Mouse (Mus musculus) limb, embryonic 15.5 days (tissue): ENCODE measurements around the gene Pigp. TPM values are rescaled to one million over a fixed set of nuclear protein-coding genes. Genes with fewer than 3 reads are reported as not detected.

ENCODE experiments used
- ATAC-seq: fragments of 200-750 bp; cut with Nextera tagmentation; 2 replicates; pipeline ENCODE4 v1.8.0; 2017; ENCODE audit warnings: low read depth, moderate TSS enrichment; ENCODE audit not compliant: insufficient number of reproducible peaks, low FRiP score, low TSS enrichment
- H3K27ac ChIP-seq: fragments of 300-500 bp; sonication (generic); 2 replicates; pipeline ENCODE4 v1.5.1; 2015; ENCODE audit warnings: moderate library complexity, mild to moderate bottlenecking, inconsistent platforms
- H3K27me3 ChIP-seq: fragments of 300-500 bp; sonication (generic); 2 replicates; pipeline ENCODE4 v1.6.1; 2015; ENCODE audit warnings: inconsistent platforms
- H3K36me3 ChIP-seq: fragments of 300-500 bp; sonication (generic); 2 replicates; pipeline ENCODE4 v1.6.1; 2015; ENCODE audit warnings: inconsistent platforms
- H3K4me1 ChIP-seq: fragments of 300-500 bp; sonication (generic); 2 replicates; pipeline ENCODE4 v1.6.1; 2015; ENCODE audit warnings: inconsistent platforms
- H3K4me2 ChIP-seq: fragments of 300-500 bp; sonication (generic); 2 replicates; pipeline ENCODE4 v1.6.1; 2015; ENCODE audit warnings: mild to moderate bottlenecking, inconsistent platforms
- H3K4me3 ChIP-seq: fragments of 300-500 bp; sonication (generic); 2 replicates; pipeline ENCODE4 v1.5.1; 2015; ENCODE audit warnings: mild to moderate bottlenecking, inconsistent platforms
- H3K9ac ChIP-seq: fragments of 300-500 bp; sonication (generic); 2 replicates; pipeline ENCODE4 v1.6.1; 2015; ENCODE audit warnings: inconsistent platforms
- H3K9me3 ChIP-seq: fragments of 300-500 bp; sonication (generic); 2 replicates; pipeline ENCODE4 v1.6.1; 2016; ENCODE audit warnings: inconsistent platforms
- WGBS: fragments of 180-500 bp; shearing (Covaris S2); methylation state at CpG from one replicate; pipeline ENCODE4 v1.1.7; 2015; 5-methylcytosine and 5-hydroxymethylcytosine counted together
- polyA plus RNA-seq: library from polyadenylated mRNA; unstranded; fragments of >200 nt; fragmentation: Nextera tagmentation; extraction: Ambion mirVana; gene quantifications from 2 replicates; pipeline ENCODE4 v1.2.1, GENCODE M21; 2015

Pigp gene
- 109 and 128 TPM in 2 replicates for polyA plus RNA-seq

GRCm38 (mm10) chr16:94371301-94371931 is at the start of gene Pigp:
Gene Pigp, minus strand, starts transcription at chr16:94371842.
- Histone ChIP-seq H3K9me3 (no peaks in the 10 kb centered on the region), H3K27me3 (no peaks in the 10 kb centered on the region), H3K4me3 (peak within 1 kb of the TSS; percentile 99), H3K36me3 (peaks cover 2% of the 10 kb centered on the region; the same call in 1 of the 2 replicates), H3K27ac (peak within 1 kb of the TSS; percentile 98), H3K9ac (peak within 1 kb of the TSS; percentile 94), H3K4me1 (peaks cover 14% of the 10 kb centered on the region), H3K4me2 (peak within 1 kb of the TSS; percentile 67)
- WGBS = under 1% methylated on average over 39 of the region's 43 CpGs
- peak; percentile 82 for ATAC-seq

GRCm38 (mm10) chr16:94420498-94420897 is 48.9 kb upstream of the Pigp start:
- H3K4me2 ChIP-seq = no peak overlapping the region
- ATAC-seq = no peak
- H3K9ac ChIP-seq = no peak overlapping the region
- no peak overlapping the region for H3K4me3 ChIP-seq
- H3K36me3 ChIP-seq = peaks cover 76% of the 10 kb centered on the region
- no peaks in the 10 kb centered on the region for H3K27me3 ChIP-seq
- H3K4me1 ChIP-seq = no peaks in the 10 kb centered on the region
- H3K27ac ChIP-seq = no peak overlapping the region
- 97% methylated on average over 3 of the region's 3 CpGs for WGBS
- H3K9me3 ChIP-seq = no peaks in the 10 kb centered on the region

GRCm38 (mm10) chr16:94414151-94414550 is 42.5 kb upstream of the Pigp start:
- Histone ChIP-seq H3K9ac (no peak overlapping the region), H3K4me1 (peaks cover 3% of the 10 kb centered on the region; the same call in 1 of the 2 replicates), H3K9me3 (no peaks in the 10 kb centered on the region), H3K4me3 (no peak overlapping the region), H3K4me2 (no peak overlapping the region), H3K36me3 (peaks cover 61% of the 10 kb centered on the region), H3K27ac (no peak overlapping the region), H3K27me3 (no peaks in the 10 kb centered on the region)
- 94% methylated on average over 6 of the region's 6 CpGs for WGBS
- no peak for ATAC-seq

- no peak for ATAC-seq
- H3K4me2 ChIP-seq = no peak overlapping the region
- H3K9me3 ChIP-seq = no peaks in the 10 kb centered on the region
- no peak overlapping the region for H3K4me3 ChIP-seq
- WGBS = 87% methylated on average over 4 of the region's 4 CpGs
- H3K36me3 ChIP-seq = peaks cover 49% of the 10 kb centered on the region; the same call in 1 of the 2 replicates
- H3K9ac ChIP-seq = no peak overlapping the region
- no peak overlapping the region for H3K27ac ChIP-seq
- no peaks in the 10 kb centered on the region for H3K27me3 ChIP-seq
- H3K4me1 ChIP-seq = peaks cover 3% of the 10 kb centered on the region; the same call in 1 of the 2 replicates
Observed at GRCm38 (mm10) chr16:94412760-94413159, 41.1 kb upstream of the Pigp start.

GRCm38 (mm10) chr16:94412198-94412597 is 40.6 kb upstream of the Pigp start:
- Histone ChIP-seq H3K9ac (no peak overlapping the region), H3K27me3 (no peaks in the 10 kb centered on the region), H3K4me3 (no peak overlapping the region), H3K4me1 (peaks cover 3% of the 10 kb centered on the region; the same call in 1 of the 2 replicates), H3K36me3 (peaks cover 50% of the 10 kb centered on the region; the same call in 1 of the 2 replicates), H3K4me2 (no peak overlapping the region), H3K27ac (no peak overlapping the region), H3K9me3 (no peaks in the 10 kb centered on the region)
- ATAC-seq = no peak
- 86% methylated on average over 2 of the region's 2 CpGs for WGBS

- Histone ChIP-seq H3K9me3 (no peaks in the 10 kb centered on the region), H3K4me2 (no peak overlapping the region), H3K9ac (no peak overlapping the region), H3K4me3 (no peak overlapping the region), H3K27me3 (no peaks in the 10 kb centered on the region), H3K27ac (no peak overlapping the region), H3K4me1 (peaks cover 3% of the 10 kb centered on the region; the same call in 1 of the 2 replicates), H3K36me3 (peaks cover 51% of the 10 kb centered on the region; the same call in 1 of the 2 replicates)
- WGBS = 71% methylated on average over 3 of the region's 3 CpGs
- no peak for ATAC-seq
Observed at GRCm38 (mm10) chr16:94411287-94411686, 39.6 kb upstream of the Pigp start.

- no peaks in the 10 kb centered on the region for H3K4me1 ChIP-seq
- peaks cover 23% of the 10 kb centered on the region; the same call in 1 of the 2 replicates for H3K36me3 ChIP-seq
- 68% methylated on average over 4 of the region's 4 CpGs for WGBS
- H3K27ac ChIP-seq = no peak overlapping the region
- no peaks in the 10 kb centered on the region for H3K9me3 ChIP-seq
- ATAC-seq = no peak; the same call in 1 of the 2 replicates
- no peak overlapping the region for H3K9ac ChIP-seq
- H3K4me2 ChIP-seq = no peak overlapping the region
- no peak overlapping the region for H3K4me3 ChIP-seq
- H3K27me3 ChIP-seq = no peaks in the 10 kb centered on the region
Observed at GRCm38 (mm10) chr16:94402185-94402584, 30.5 kb upstream of the Pigp start.

GRCm38 (mm10) chr16:94401636-94402035 is 30.0 kb upstream of the Pigp start:
- Histone ChIP-seq H3K27ac (no peak overlapping the region; the same call in 1 of the 2 replicates), H3K36me3 (peaks cover 17% of the 10 kb centered on the region; the same call in 1 of the 2 replicates), H3K9ac (no peak overlapping the region), H3K4me3 (no peak overlapping the region), H3K27me3 (no peaks in the 10 kb centered on the region), H3K4me1 (no peaks in the 10 kb centered on the region), H3K4me2 (no peak overlapping the region), H3K9me3 (no peaks in the 10 kb centered on the region)
- 15% methylated on average over 2 of the region's 2 CpGs for WGBS
- ATAC-seq = no peak

- Histone ChIP-seq H3K9me3 (no peaks in the 10 kb centered on the region), H3K4me1 (0 out of 2 replicates have a peak, but pooled peaks cover 3% of the 10 kb centered on the region), H3K27ac (no peak overlapping the region), H3K27me3 (no peaks in the 10 kb centered on the region), H3K4me3 (no peak overlapping the region), H3K4me2 (no peak overlapping the region), H3K9ac (no peak overlapping the region), H3K36me3 (peaks cover 17% of the 10 kb centered on the region)
- WGBS = 80% methylated on average over 2 of the region's 2 CpGs
- ATAC-seq = 0 out of 2 replicates have a peak, but pooled peaks have one; percentile 35
Observed at GRCm38 (mm10) chr16:94399141-94399540, 27.5 kb upstream of the Pigp start.

- WGBS = 72% methylated on average over 7 of the region's 7 CpGs
- no peaks in the 10 kb centered on the region for H3K9me3 ChIP-seq
- H3K27me3 ChIP-seq = no peaks in the 10 kb centered on the region
- H3K4me1 ChIP-seq = 0 out of 2 replicates have a peak, but pooled peaks cover 3% of the 10 kb centered on the region
- ATAC-seq = no peak
- H3K27ac ChIP-seq = no peak overlapping the region
- H3K9ac ChIP-seq = no peak overlapping the region
- H3K4me2 ChIP-seq = no peak overlapping the region
- peaks cover 13% of the 10 kb centered on the region for H3K36me3 ChIP-seq
- no peak overlapping the region for H3K4me3 ChIP-seq
Observed at GRCm38 (mm10) chr16:94396641-94397040, 25.0 kb upstream of the Pigp start.

GRCm38 (mm10) chr16:94395051-94395450 is 23.4 kb upstream of the Pigp start:
- H3K4me1 ChIP-seq = 0 out of 2 replicates have a peak, but pooled peaks cover 3% of the 10 kb centered on the region
- no peak overlapping the region for H3K9ac ChIP-seq
- 73% methylated on average over 3 of the region's 3 CpGs for WGBS
- peaks cover 13% of the 10 kb centered on the region for H3K36me3 ChIP-seq
- H3K27ac ChIP-seq = no peak overlapping the region
- H3K4me3 ChIP-seq = no peak overlapping the region
- no peaks in the 10 kb centered on the region for H3K27me3 ChIP-seq
- no peaks in the 10 kb centered on the region for H3K9me3 ChIP-seq
- ATAC-seq = no peak
- H3K4me2 ChIP-seq = no peak overlapping the region

- Histone ChIP-seq H3K4me3 (no peak overlapping the region), H3K27ac (no peak overlapping the region), H3K9me3 (no peaks in the 10 kb centered on the region), H3K4me1 (0 out of 2 replicates have a peak, but pooled peaks cover 3% of the 10 kb centered on the region), H3K4me2 (no peak overlapping the region), H3K27me3 (no peaks in the 10 kb centered on the region), H3K9ac (no peak overlapping the region), H3K36me3 (peaks cover 13% of the 10 kb centered on the region)
- no peak for ATAC-seq
- 79% methylated on average over 4 of the region's 4 CpGs for WGBS
Observed at GRCm38 (mm10) chr16:94392299-94392698, 20.7 kb upstream of the Pigp start.
